Mouse (Mus musculus) lung, adult 2 months (tissue): Measurements from ENCODE around the gene Dusp23.

ENCODE experiments used
- CTCF ChIP-seq: fragments of 200-500 bp; IDR thresholded peaks from 2 replicates; pipeline ENCODE4 v1.5.1; 2011; ENCODE audit warnings: mild to moderate bottlenecking, low read length, control low read depth; ENCODE audit not compliant: insufficient read depth
- POLR2A ChIP-seq: fragments of 200-500 bp; IDR thresholded peaks from 2 replicates; pipeline ENCODE4 v1.6.1; 2011; ENCODE audit warnings: low read depth, mild to moderate bottlenecking, control low read depth, low read length, borderline replicate concordance; ENCODE audit errors: extremely low read depth

DNA sequence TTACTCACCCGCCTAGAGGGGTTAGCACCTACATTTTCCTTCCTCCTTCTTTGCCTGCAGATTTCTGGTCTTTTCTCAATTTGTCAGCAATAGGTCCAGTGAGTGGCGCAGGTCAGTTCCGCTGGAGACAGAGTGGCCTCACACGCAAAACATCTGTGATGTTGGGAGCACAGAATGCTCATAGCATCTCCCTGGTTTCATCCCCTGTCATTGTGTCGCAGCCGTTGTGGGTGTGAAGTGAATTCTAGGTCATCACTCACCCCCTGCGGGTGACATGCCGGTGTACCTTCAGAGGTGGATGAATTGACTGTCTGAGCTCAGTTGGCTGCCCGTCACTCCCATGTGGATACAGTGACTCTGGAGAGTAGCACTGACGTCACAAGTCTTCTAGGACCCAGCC lies 21.5 kb downstream of the Dusp23 start:
- TF ChIP-seq CTCF (no peak), POLR2A (no peak)
